Mouse (Mus musculus): ENCODE measurements around the gene Atp6v0d1. TPM values are rescaled to one million over a fixed set of nuclear protein-coding genes. Genes with fewer than 3 reads are reported as not detected.

Gene Atp6v0d1
- polyA plus RNA-seq, 1 experiment from 2014 or later = 111 TPM

DNA sequence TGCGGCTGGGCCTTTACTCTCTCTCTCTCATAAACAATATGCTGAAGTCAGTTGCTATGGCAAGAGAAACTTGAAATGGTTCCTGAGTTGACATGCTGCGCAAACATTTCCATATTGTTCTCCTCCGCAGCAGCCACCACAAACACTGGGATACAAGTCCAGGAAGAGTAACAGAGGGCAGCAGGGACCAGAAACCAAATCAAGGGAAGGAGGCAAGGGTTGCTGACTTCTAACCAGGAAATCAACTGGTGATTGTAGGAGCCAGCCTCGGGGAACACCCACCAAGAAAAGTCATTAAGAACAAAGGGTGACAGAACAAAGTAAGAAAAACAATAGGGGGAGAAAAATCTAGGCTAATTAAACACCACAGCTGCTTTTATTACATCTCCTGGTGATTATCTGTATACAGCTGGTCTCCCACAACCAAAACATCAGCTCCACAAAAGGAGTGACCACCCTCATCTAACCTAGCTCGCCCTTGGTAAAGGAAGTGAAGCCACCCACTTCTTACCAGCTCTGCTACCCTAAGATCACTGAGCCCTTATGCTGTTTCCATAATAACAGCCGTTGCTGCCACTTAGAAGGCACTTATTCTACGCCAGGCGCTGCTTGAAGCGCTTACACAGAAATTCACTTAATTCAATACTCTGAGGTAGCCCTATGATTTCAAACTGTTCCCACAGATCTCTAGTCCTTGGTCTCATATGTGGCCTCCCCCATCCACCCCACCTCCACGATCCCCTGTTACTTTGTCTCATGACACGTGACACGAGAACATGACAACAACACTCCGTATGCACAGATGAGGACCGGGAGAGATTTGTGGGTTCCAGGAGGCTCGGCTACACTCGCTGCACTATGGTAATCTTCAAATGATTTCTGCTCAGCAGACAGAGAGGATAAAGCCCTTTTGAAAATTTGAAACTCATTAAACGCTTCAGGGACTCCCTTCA, 70.2 kb downstream of the Atp6v0d1 start:
- 19% methylated on average over 17 of the region's 17 CpGs for WGBS
- Histone ChIP-seq H3K4me1 (ENCODE audit: insufficient read depth, low read length) (peaks cover 29% of the 10 kb centered on the region), H3K4me3 (ENCODE audit: low read length) (peak overlapping the region; percentile 82), H3K9me3 (ENCODE audit: low read length) (no peaks in the 10 kb centered on the region), H3K4me2 (replicated peaks; ENCODE audit: low read depth, low read length) (peak overlapping the region; percentile 82), H3K36me3 (ENCODE audit: insufficient read depth, low read length) (no peaks in the 10 kb centered on the region), H3K9ac (replicated peaks; ENCODE audit: low read length) (peak overlapping the region; percentile 95), H3K27me3 (ENCODE audit: insufficient read depth, low read length) (no peaks in the 10 kb centered on the region), H3K27ac (ENCODE audit: low read length) (peak overlapping the region; percentile 86)
- ATAC-seq (ENCODE audit: low FRiP score, low TSS enrichment) = no peak

DNA sequence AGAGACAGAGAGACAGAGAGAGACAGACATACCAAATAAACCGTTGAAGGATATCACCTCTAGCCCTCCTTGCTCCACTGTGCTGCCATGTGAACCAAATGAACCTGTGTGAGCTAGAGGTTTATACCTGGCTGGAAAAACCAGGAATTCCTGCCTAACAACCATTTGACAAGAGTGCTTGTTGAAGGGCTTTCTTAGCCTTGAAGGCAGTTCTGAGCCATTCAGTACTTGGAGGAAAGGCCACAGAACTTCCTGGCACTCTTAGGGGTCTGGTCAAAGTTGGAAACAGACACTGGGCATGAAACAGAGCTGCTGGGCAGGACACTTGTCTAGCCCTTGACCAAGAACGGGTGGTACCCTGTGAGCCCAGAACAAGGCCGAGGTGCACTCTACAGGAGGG, 71.3 kb downstream of the Atp6v0d1 start:
- Histone ChIP-seq H3K4me2 (replicated peaks; ENCODE audit: low read depth, low read length) (peak overlapping the region; percentile 82; the same call in 1 of the 2 replicates), H3K4me3 (ENCODE audit: low read length) (no peak overlapping the region), H3K9me3 (ENCODE audit: low read length) (no peaks in the 10 kb centered on the region), H3K36me3 (ENCODE audit: insufficient read depth, low read length) (no peaks in the 10 kb centered on the region), H3K27ac (ENCODE audit: low read length) (peak overlapping the region; percentile 86), H3K9ac (replicated peaks; ENCODE audit: low read length) (no peak overlapping the region; the same call in 1 of the 2 replicates), H3K27me3 (ENCODE audit: insufficient read depth, low read length) (no peaks in the 10 kb centered on the region), H3K4me1 (ENCODE audit: insufficient read depth, low read length) (peaks cover 29% of the 10 kb centered on the region)
- 70% methylated on average over 3 of the region's 3 CpGs for WGBS
- no peak for ATAC-seq (ENCODE audit: low FRiP score, low TSS enrichment)

DNA sequence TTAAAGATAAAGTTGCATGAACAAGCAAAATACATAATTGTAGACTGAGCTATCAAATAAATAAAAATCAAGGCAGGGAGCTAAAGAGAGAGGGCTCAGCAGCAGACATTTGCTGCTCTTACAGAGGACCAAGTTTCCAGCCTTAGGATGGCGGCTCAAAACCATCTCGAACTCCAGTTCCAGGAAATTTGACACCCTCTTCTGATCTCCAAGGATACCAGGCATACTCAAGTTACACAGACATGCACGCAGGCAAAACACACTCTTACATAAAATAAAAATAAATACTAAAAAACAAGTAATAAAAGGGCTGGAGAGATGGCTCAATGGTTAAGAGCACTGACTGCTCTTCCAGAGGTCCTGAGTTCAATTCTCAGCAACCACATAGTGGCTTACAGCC, 72.4 kb downstream of the Atp6v0d1 start:
- H3K9me3 ChIP-seq (ENCODE audit: low read length) = no peaks in the 10 kb centered on the region
- no peaks in the 10 kb centered on the region for H3K36me3 ChIP-seq (ENCODE audit: insufficient read depth, low read length)
- no peak overlapping the region for H3K4me2 ChIP-seq (replicated peaks; ENCODE audit: low read depth, low read length)
- H3K9ac ChIP-seq (replicated peaks; ENCODE audit: low read length) = no peak overlapping the region
- H3K27ac ChIP-seq (ENCODE audit: low read length) = no peak overlapping the region
- peaks cover 29% of the 10 kb centered on the region for H3K4me1 ChIP-seq (ENCODE audit: insufficient read depth, low read length)
- no peak overlapping the region for H3K4me3 ChIP-seq (ENCODE audit: low read length)
- H3K27me3 ChIP-seq (ENCODE audit: insufficient read depth, low read length) = no peaks in the 10 kb centered on the region
- ATAC-seq (ENCODE audit: low FRiP score, low TSS enrichment) = no peak
- WGBS = 17% methylated on average over 3 of the region's 3 CpGs

DNA sequence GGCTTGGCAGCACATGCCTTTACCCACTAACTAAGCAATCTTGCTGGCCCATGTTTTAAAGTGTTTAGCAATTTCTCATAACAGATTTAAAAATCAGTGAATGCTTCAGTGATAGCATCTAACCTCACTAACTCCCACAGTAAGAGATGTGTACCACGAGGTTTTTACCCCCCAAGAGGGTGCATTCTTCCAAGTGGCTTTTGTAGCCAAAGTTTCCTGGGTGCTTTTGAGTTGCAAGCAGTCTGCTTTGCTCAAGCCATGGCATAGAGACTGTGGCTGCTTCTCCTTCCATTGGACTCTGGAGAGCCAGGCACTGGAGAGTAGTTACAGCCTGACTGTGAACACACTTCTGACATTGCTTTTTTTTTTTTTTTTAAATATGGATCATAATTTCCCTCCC, 76.6 kb downstream of the Atp6v0d1 start:
- Histone ChIP-seq H3K4me3 (ENCODE audit: low read length) (no peak overlapping the region), H3K27me3 (ENCODE audit: insufficient read depth, low read length) (no peaks in the 10 kb centered on the region), H3K27ac (ENCODE audit: low read length) (no peak overlapping the region), H3K36me3 (ENCODE audit: insufficient read depth, low read length) (no peaks in the 10 kb centered on the region), H3K9me3 (ENCODE audit: low read length) (no peaks in the 10 kb centered on the region), H3K4me1 (ENCODE audit: insufficient read depth, low read length) (0 out of 2 replicates have a peak, but pooled peaks cover 5% of the 10 kb centered on the region), H3K4me2 (replicated peaks; ENCODE audit: low read depth, low read length) (no peak overlapping the region), H3K9ac (replicated peaks; ENCODE audit: low read length) (no peak overlapping the region)
- ATAC-seq (ENCODE audit: low FRiP score, low TSS enrichment) = no peak
- 36% methylated on average over 1 of the region's 1 CpGs for WGBS

DNA sequence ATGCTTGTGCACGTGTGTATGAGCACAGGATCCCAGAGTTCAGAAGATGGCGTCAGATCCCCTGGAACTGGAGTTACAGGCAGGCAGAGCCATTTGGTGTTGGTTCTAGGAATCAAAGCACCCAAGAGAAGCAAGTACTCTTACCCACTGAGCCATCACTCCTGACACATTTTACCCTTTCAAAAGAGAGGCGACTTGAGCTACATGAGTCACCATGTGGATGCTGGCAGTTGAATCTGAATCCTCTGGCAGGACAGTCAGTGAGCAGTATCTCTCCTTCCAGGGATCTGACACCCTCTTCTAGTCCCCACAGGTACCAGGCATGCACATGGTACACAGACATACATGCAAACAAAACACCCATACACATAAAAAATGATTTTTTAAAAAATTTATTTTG, 77.8 kb downstream of the Atp6v0d1 start:
- Histone ChIP-seq H3K4me1 (ENCODE audit: insufficient read depth, low read length) (peaks cover 9% of the 10 kb centered on the region; the same call in 1 of the 2 replicates), H3K9me3 (ENCODE audit: low read length) (no peaks in the 10 kb centered on the region), H3K4me2 (replicated peaks; ENCODE audit: low read depth, low read length) (no peak overlapping the region), H3K27me3 (ENCODE audit: insufficient read depth, low read length) (no peaks in the 10 kb centered on the region), H3K9ac (replicated peaks; ENCODE audit: low read length) (no peak overlapping the region), H3K27ac (ENCODE audit: low read length) (no peak overlapping the region), H3K36me3 (ENCODE audit: insufficient read depth, low read length) (peaks cover 7% of the 10 kb centered on the region; the same call in 1 of the 2 replicates), H3K4me3 (ENCODE audit: low read length) (no peak overlapping the region)
- WGBS = 55% methylated on average over 3 of the region's 3 CpGs
- ATAC-seq (ENCODE audit: low FRiP score, low TSS enrichment) = no peak

DNA sequence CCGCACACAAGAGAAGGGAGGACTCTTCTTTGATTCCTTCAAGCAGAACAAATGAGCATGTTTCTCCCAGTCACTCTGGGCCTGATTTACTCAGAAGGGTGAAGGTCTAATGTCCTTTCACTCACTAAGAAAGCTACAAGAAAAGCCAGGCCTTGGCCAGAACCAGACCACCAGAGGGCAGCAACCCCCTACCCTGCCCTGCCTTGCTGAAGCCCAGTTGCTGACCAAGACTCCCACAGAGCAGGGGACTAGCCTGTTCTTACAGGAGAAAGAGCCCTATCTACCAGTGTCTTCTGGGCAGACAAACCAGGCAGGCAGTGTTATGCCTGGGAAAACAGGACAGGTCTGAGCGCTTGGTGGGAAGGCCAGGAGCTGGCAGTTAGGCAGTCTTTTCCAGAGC, 81.5 kb downstream of the Atp6v0d1 start:
- peaks cover 12% of the 10 kb centered on the region for H3K36me3 ChIP-seq (ENCODE audit: insufficient read depth, low read length)
- H3K4me1 ChIP-seq (ENCODE audit: insufficient read depth, low read length) = peaks cover 16% of the 10 kb centered on the region; the same call in 1 of the 2 replicates
- no peak overlapping the region for H3K27ac ChIP-seq (ENCODE audit: low read length)
- H3K27me3 ChIP-seq (ENCODE audit: insufficient read depth, low read length) = no peaks in the 10 kb centered on the region
- 22% methylated on average over 2 of the region's 2 CpGs for WGBS
- no peaks in the 10 kb centered on the region for H3K9me3 ChIP-seq (ENCODE audit: low read length)
- H3K4me3 ChIP-seq (ENCODE audit: low read length) = no peak overlapping the region
- no peak overlapping the region for H3K4me2 ChIP-seq (replicated peaks; ENCODE audit: low read depth, low read length)
- H3K9ac ChIP-seq (replicated peaks; ENCODE audit: low read length) = no peak overlapping the region
- peak; percentile 80 for ATAC-seq (ENCODE audit: low FRiP score, low TSS enrichment)

DNA sequence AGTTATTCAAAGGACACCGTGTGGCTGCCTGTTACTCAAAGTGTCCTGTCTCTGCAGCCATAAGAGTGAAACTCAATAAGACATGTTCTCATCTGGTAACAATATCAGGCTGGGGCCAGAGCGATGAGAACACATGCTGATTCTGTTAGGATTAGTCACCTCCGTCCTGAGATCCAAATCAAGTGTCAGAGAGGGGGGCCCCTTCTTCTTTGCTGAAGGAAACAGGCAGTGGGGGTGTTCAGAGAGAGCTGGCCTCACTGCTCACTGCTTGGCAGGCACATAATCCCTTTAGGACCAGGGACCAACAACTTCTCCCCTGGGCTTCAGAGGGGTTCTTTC, 81.8 kb downstream of the Atp6v0d1 start:
- Histone ChIP-seq H3K4me1 (ENCODE audit: insufficient read depth, low read length) (peaks cover 16% of the 10 kb centered on the region; the same call in 1 of the 2 replicates), H3K4me2 (replicated peaks; ENCODE audit: low read depth, low read length) (no peak overlapping the region), H3K27ac (ENCODE audit: low read length) (0 out of 2 replicates have a peak overlapping the region, but pooled peaks have one; percentile 20), H3K9me3 (ENCODE audit: low read length) (no peaks in the 10 kb centered on the region), H3K27me3 (ENCODE audit: insufficient read depth, low read length) (no peaks in the 10 kb centered on the region), H3K9ac (replicated peaks; ENCODE audit: low read length) (no peak overlapping the region), H3K4me3 (ENCODE audit: low read length) (no peak overlapping the region), H3K36me3 (ENCODE audit: insufficient read depth, low read length) (peaks cover 12% of the 10 kb centered on the region)
- ATAC-seq (ENCODE audit: low FRiP score, low TSS enrichment) = peak; percentile 3; the same call in 1 of the 2 replicates
- 37% methylated on average over 3 of the region's 3 CpGs for WGBS

DNA sequence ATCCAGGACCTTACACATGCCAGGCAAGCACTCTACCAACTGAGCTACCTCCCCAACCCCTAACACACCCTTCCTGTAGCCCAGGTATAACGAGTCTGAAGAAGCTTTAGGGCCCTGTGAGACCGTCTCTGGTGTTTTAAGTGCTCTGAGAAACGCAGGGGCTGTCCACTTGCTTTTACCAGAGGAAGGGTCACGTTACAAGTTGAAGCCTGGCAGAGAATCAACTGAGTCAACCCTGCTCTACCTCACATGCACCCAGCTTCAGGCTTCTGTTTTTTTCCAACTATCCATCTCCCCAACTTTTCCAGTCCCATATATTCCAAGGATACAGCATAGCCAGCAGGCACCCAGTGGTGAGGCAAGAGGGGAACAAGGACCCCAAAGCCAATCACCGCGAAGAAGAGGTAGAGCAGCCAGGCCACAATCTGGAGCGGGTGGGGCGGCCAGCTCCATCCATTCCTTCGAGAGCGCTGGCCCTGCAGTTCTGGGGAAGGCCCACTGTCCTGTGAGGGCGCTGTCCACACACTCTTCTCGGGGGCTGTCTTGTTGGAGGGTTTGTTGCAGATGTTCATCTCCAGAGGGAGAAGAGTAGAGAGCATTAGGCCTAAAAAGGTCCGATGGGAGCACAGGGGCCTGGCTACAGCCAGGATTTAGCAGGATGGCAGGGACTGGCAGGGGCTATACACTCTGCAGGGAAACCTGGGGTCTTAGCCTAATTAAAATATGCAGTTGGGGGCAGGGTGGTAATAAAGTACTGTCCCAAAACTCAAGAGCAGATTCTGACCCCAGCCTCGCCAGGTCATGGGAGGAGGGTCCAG, 82.4 kb downstream of the Atp6v0d1 start:
- Histone ChIP-seq H3K27me3 (ENCODE audit: insufficient read depth, low read length) (no peaks in the 10 kb centered on the region), H3K36me3 (ENCODE audit: insufficient read depth, low read length) (peaks cover 15% of the 10 kb centered on the region), H3K9me3 (ENCODE audit: low read length) (no peaks in the 10 kb centered on the region), H3K9ac (replicated peaks; ENCODE audit: low read length) (no peak overlapping the region), H3K4me1 (ENCODE audit: insufficient read depth, low read length) (peaks cover 16% of the 10 kb centered on the region; the same call in 1 of the 2 replicates), H3K27ac (ENCODE audit: low read length) (no peak overlapping the region), H3K4me2 (replicated peaks; ENCODE audit: low read depth, low read length) (no peak overlapping the region), H3K4me3 (ENCODE audit: low read length) (no peak overlapping the region)
- peak; percentile 50 for ATAC-seq (ENCODE audit: low FRiP score, low TSS enrichment)
- WGBS = 44% methylated on average over 14 of the region's 14 CpGs

DNA sequence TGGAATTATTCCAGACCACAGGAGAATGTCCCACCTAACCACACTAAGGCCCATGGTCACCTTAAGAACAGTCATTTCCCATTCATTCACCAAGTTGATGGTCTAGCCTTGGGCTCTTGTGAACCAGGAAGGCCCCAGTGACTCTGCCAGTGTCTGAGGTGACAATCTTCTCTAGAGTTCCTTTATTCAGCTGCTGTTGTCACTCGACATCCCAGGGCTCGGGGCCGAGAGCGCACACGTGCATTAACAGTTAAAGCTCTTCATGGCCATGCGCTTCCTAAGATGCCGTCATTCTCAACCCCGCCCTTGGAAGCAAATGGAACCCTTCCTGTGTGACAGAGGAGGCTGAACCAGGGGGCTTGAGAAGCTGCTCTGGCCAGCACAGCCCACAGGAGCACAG, 83.7 kb downstream of the Atp6v0d1 start:
- WGBS = 86% methylated on average over 8 of the region's 8 CpGs
- H3K9me3 ChIP-seq (ENCODE audit: low read length) = no peaks in the 10 kb centered on the region
- ATAC-seq (ENCODE audit: low FRiP score, low TSS enrichment) = no peak
- no peaks in the 10 kb centered on the region for H3K27me3 ChIP-seq (ENCODE audit: insufficient read depth, low read length)
- H3K9ac ChIP-seq (replicated peaks; ENCODE audit: low read length) = no peak overlapping the region
- H3K4me3 ChIP-seq (ENCODE audit: low read length) = no peak overlapping the region
- H3K4me2 ChIP-seq (replicated peaks; ENCODE audit: low read depth, low read length) = no peak overlapping the region
- H3K27ac ChIP-seq (ENCODE audit: low read length) = no peak overlapping the region
- H3K36me3 ChIP-seq (ENCODE audit: insufficient read depth, low read length) = peaks cover 15% of the 10 kb centered on the region
- H3K4me1 ChIP-seq (ENCODE audit: insufficient read depth, low read length) = peaks cover 18% of the 10 kb centered on the region; the same call in 1 of the 2 replicates

Data from kidney, embryonic 16.5 days (tissue).